Mouse (Mus musculus): ENCODE results near the gene Mansc1. TPM values are rescaled to one million over a fixed set of nuclear protein-coding genes. Genes with fewer than 3 reads are reported as not detected.

Gene Mansc1
- polyA plus RNA-seq, 1 experiment from 2014 or later, result 5.9 TPM

GRCm38 (mm10) chr6:134636476-134636875 lies 4.2 kb upstream of the Mansc1 start:
- H3K27ac ChIP-seq (replicated peaks), result no peak overlapping the region
- H3K36me3 ChIP-seq, result no peaks in the 10 kb centered on the region
- no peak for ATAC-seq (ENCODE audit: extremely low read depth, insufficient number of reproducible peaks, low FRiP score, low TSS enrichment)
- H3K9me3 ChIP-seq, result no peaks in the 10 kb centered on the region
- no peak overlapping the region for H3K4me3 ChIP-seq
- no peaks in the 10 kb centered on the region for H3K27me3 ChIP-seq (replicated peaks)
- WGBS, result 60% methylated on average over 4 of the region's 4 CpGs
- no peak overlapping the region for H3K4me2 ChIP-seq
- H3K4me1 ChIP-seq, result peaks cover 11% of the 10 kb centered on the region
- no peak overlapping the region for H3K9ac ChIP-seq

GRCm38 (mm10) chr6:134633553-134633952 lies 1.3 kb upstream of the Mansc1 start:
- H3K36me3 ChIP-seq, result no peaks in the 10 kb centered on the region
- H3K27me3 ChIP-seq (replicated peaks), result no peaks in the 10 kb centered on the region
- H3K9ac ChIP-seq, result no peak overlapping the region
- peaks cover 17% of the 10 kb centered on the region for H3K4me1 ChIP-seq
- no peak overlapping the region for H3K4me3 ChIP-seq
- no peaks in the 10 kb centered on the region for H3K9me3 ChIP-seq
- no peak for ATAC-seq (ENCODE audit: extremely low read depth, insufficient number of reproducible peaks, low FRiP score, low TSS enrichment)
- H3K27ac ChIP-seq (replicated peaks), result no peak overlapping the region
- 68% methylated on average over 8 of the region's 8 CpGs for WGBS
- no peak overlapping the region for H3K4me2 ChIP-seq

- Histone ChIP-seq H3K9me3 (no peaks in the 10 kb centered on the region), H3K4me3 (peak overlapping the region; percentile 77), H3K27ac (replicated peaks) (peak overlapping the region; percentile 67; the same call in 1 of the 2 replicates), H3K36me3 (no peaks in the 10 kb centered on the region), H3K9ac (peak overlapping the region; percentile 86), H3K27me3 (replicated peaks) (no peaks in the 10 kb centered on the region), H3K4me1 (peaks cover 17% of the 10 kb centered on the region), H3K4me2 (peak overlapping the region; percentile 92)
- 27% methylated on average over 5 of the region's 5 CpGs for whole genome bisulfite sequencing
- ATAC-seq (ENCODE audit: extremely low read depth, insufficient number of reproducible peaks, low FRiP score, low TSS enrichment), result no peak
These were observed 468 bp upstream of the Mansc1 start for GRCm38 (mm10) chr6:134632756-134633155.

- Histone ChIP-seq H3K4me2 (no peak overlapping the region), H3K4me1 (peaks cover 17% of the 10 kb centered on the region), H3K4me3 (no peak overlapping the region), H3K27me3 (replicated peaks) (no peaks in the 10 kb centered on the region), H3K9ac (no peak overlapping the region), H3K27ac (replicated peaks) (peak overlapping the region; percentile 58), H3K36me3 (no peaks in the 10 kb centered on the region), H3K9me3 (no peaks in the 10 kb centered on the region)
- WGBS, result 54% methylated on average over 9 of the region's 9 CpGs
- no peak for ATAC-seq (ENCODE audit: extremely low read depth, insufficient number of reproducible peaks, low FRiP score, low TSS enrichment)
These were observed 1.8 kb downstream of the Mansc1 start for GRCm38 (mm10) chr6:134630447-134630846.

- no peak for ATAC-seq (ENCODE audit: extremely low read depth, insufficient number of reproducible peaks, low FRiP score, low TSS enrichment)
- Histone ChIP-seq H3K4me2 (no peak overlapping the region), H3K4me1 (peaks cover 9% of the 10 kb centered on the region), H3K27ac (replicated peaks) (no peak overlapping the region), H3K27me3 (replicated peaks) (no peaks in the 10 kb centered on the region), H3K36me3 (no peaks in the 10 kb centered on the region), H3K9ac (no peak overlapping the region), H3K4me3 (no peak overlapping the region), H3K9me3 (no peaks in the 10 kb centered on the region)
- WGBS, result 72% methylated on average over 1 of the region's 1 CpGs
These were observed 5.7 kb downstream of the Mansc1 start for GRCm38 (mm10) chr6:134626564-134626963.

GRCm38 (mm10) chr6:134625431-134625830 lies 6.9 kb downstream of the Mansc1 start:
- WGBS, result 60% methylated on average over 12 of the region's 12 CpGs
- H3K9ac ChIP-seq, result no peak overlapping the region
- no peaks in the 10 kb centered on the region for H3K27me3 ChIP-seq (replicated peaks)
- peaks cover 5% of the 10 kb centered on the region for H3K4me1 ChIP-seq
- no peak overlapping the region for H3K4me3 ChIP-seq
- no peak overlapping the region for H3K4me2 ChIP-seq
- no peaks in the 10 kb centered on the region for H3K36me3 ChIP-seq
- H3K27ac ChIP-seq (replicated peaks), result no peak overlapping the region
- no peaks in the 10 kb centered on the region for H3K9me3 ChIP-seq
- no peak for ATAC-seq (ENCODE audit: extremely low read depth, insufficient number of reproducible peaks, low FRiP score, low TSS enrichment)

GRCm38 (mm10) chr6:134621552-134621949 lies 10.7 kb downstream of the Mansc1 start:
- Histone ChIP-seq H3K36me3 (peaks cover 3% of the 10 kb centered on the region; the same call in 1 of the 2 replicates), H3K4me1 (peaks cover 3% of the 10 kb centered on the region), H3K4me2 (no peak overlapping the region), H3K4me3 (no peak overlapping the region), H3K27me3 (replicated peaks) (no peaks in the 10 kb centered on the region), H3K9ac (no peak overlapping the region), H3K27ac (replicated peaks) (no peak overlapping the region), H3K9me3 (no peaks in the 10 kb centered on the region)
- WGBS, result 64% methylated on average over 14 of the region's 14 CpGs
- no peak for ATAC-seq (ENCODE audit: extremely low read depth, insufficient number of reproducible peaks, low FRiP score, low TSS enrichment)

GRCm38 (mm10) chr6:134620846-134621551 lies 11.3 kb downstream of the Mansc1 start:
- H3K4me3 ChIP-seq, result no peak overlapping the region
- no peak overlapping the region for H3K4me2 ChIP-seq
- no peak overlapping the region for H3K9ac ChIP-seq
- H3K9me3 ChIP-seq, result no peaks in the 10 kb centered on the region
- no peak overlapping the region for H3K27ac ChIP-seq (replicated peaks)
- peaks cover 3% of the 10 kb centered on the region for H3K4me1 ChIP-seq
- no peak for ATAC-seq (ENCODE audit: extremely low read depth, insufficient number of reproducible peaks, low FRiP score, low TSS enrichment)
- peaks cover 3% of the 10 kb centered on the region; the same call in 1 of the 2 replicates for H3K36me3 ChIP-seq
- 59% methylated on average over 6 of the region's 6 CpGs for WGBS
- no peaks in the 10 kb centered on the region for H3K27me3 ChIP-seq (replicated peaks)

GRCm38 (mm10) chr6:134620129-134620528 lies 12.2 kb downstream of the Mansc1 start:
- peaks cover 3% of the 10 kb centered on the region; the same call in 1 of the 2 replicates for H3K36me3 ChIP-seq
- H3K9ac ChIP-seq, result no peak overlapping the region
- no peak overlapping the region for H3K4me3 ChIP-seq
- H3K27me3 ChIP-seq (replicated peaks), result no peaks in the 10 kb centered on the region
- 78% methylated on average over 3 of the region's 3 CpGs for WGBS
- H3K4me1 ChIP-seq, result peaks cover 7% of the 10 kb centered on the region
- no peak for ATAC-seq (ENCODE audit: extremely low read depth, insufficient number of reproducible peaks, low FRiP score, low TSS enrichment)
- H3K9me3 ChIP-seq, result no peaks in the 10 kb centered on the region
- no peak overlapping the region for H3K4me2 ChIP-seq
- no peak overlapping the region for H3K27ac ChIP-seq (replicated peaks)

GRCm38 (mm10) chr6:134617589-134617988 lies 14.7 kb downstream of the Mansc1 start:
- Histone ChIP-seq H3K9me3 (no peaks in the 10 kb centered on the region), H3K4me3 (no peak overlapping the region), H3K27me3 (replicated peaks) (no peaks in the 10 kb centered on the region), H3K4me1 (peaks cover 22% of the 10 kb centered on the region), H3K27ac (replicated peaks) (no peak overlapping the region), H3K9ac (no peak overlapping the region), H3K4me2 (no peak overlapping the region), H3K36me3 (peaks cover 3% of the 10 kb centered on the region; the same call in 1 of the 2 replicates)
- no peak for ATAC-seq (ENCODE audit: extremely low read depth, insufficient number of reproducible peaks, low FRiP score, low TSS enrichment)
- WGBS, result 38% methylated on average over 3 of the region's 3 CpGs

- Histone ChIP-seq H3K27me3 (replicated peaks) (peaks cover 4% of the 10 kb centered on the region; the same call in 1 of the 2 replicates), H3K4me3 (peak overlapping the region; percentile 36), H3K4me1 (peaks cover 29% of the 10 kb centered on the region), H3K27ac (replicated peaks) (peak overlapping the region; percentile 63), H3K9ac (no peak overlapping the region), H3K9me3 (no peaks in the 10 kb centered on the region), H3K4me2 (peak overlapping the region; percentile 68), H3K36me3 (peaks cover 8% of the 10 kb centered on the region)
- 9% methylated on average over 16 of the region's 16 CpGs for WGBS
- ATAC-seq (ENCODE audit: extremely low read depth, insufficient number of reproducible peaks, low FRiP score, low TSS enrichment), result 0 out of 2 replicates have a peak, but pooled peaks have one; percentile 61
These were observed 17.3 kb downstream of the Mansc1 start for GRCm38 (mm10) chr6:134614723-134615648.
